Comparison of ENCODE assay signal across 27 mouse cellular contexts in genomic region chr4:42900878-42901277, GRCm38 (mm10). TPM values are rescaled to one million over a fixed set of nuclear protein-coding genes. Genes with fewer than 3 reads are reported as not detected.
DNase-seq lines count a peak whose midpoint lies in the region; ATAC-seq lines count a peak whose summit lies in the region.
"Had no signal": no experiment of that assay in that cellular context is flagged by ENCODE, and none has a peak within 500 bp of the region (broad histone marks: within the 10 kb centered on the region; RNA-seq: fewer than 3 reads in every experiment).

No protein-coding gene starts in this region.

- WGBS in intestine, embryonic 14.5 days: 67% methylated on average over 5 of the region's 5 CpGs
- WGBS in intestine, embryonic 16.5 days: 61% methylated on average over 5 of the region's 5 CpGs

- no peak overlapping the region for H3K4me2 ChIP-seq in intestine, embryonic 14.5 days (ENCODE audit: low read length)
- H3K4me2 ChIP-seq in intestine, embryonic 16.5 days (ENCODE audit: low read depth, low read length): no peak overlapping the region
- H3K4me2 ChIP-seq: embryonic facial prominence, embryonic 13.5 days; heart, embryonic 15.5 days; hindbrain, embryonic 15.5 days; neural tube, embryonic 15.5 days had no signal

- no peak for ATAC-seq in intestine, embryonic 14.5 days (replicated peaks; ENCODE audit: low FRiP score, low TSS enrichment, low read depth)
- no peak for ATAC-seq in intestine, embryonic 16.5 days
- ATAC-seq: forebrain, embryonic 16.5 days; lung, postnatal 0 days had no signal

- H3K4me3 ChIP-seq in intestine, embryonic 14.5 days (ENCODE audit: low read depth, low read length): no peak overlapping the region
- no peak overlapping the region for H3K4me3 ChIP-seq in intestine, embryonic 16.5 days (ENCODE audit: low read length)
- H3K4me3 ChIP-seq: embryonic facial prominence, embryonic 13.5 days; heart, adult 2 months; heart, embryonic 15.5 days; hindbrain, embryonic 15.5 days; myocyte; neural tube, embryonic 15.5 days had no signal

- H3K36me3 ChIP-seq in intestine, embryonic 14.5 days (ENCODE audit: control insufficient read depth, insufficient read depth, low read length): no peaks in the 10 kb centered on the region
- H3K36me3 ChIP-seq in intestine, embryonic 16.5 days (ENCODE audit: control insufficient read depth, insufficient read depth, low read length): no peaks in the 10 kb centered on the region
- H3K36me3 ChIP-seq: embryonic facial prominence, embryonic 13.5 days; heart, embryonic 15.5 days; hindbrain, embryonic 15.5 days; neural tube, embryonic 15.5 days had no signal

- H3K27ac ChIP-seq in intestine, embryonic 14.5 days (ENCODE audit: low read depth): no peak overlapping the region
- no peak overlapping the region for H3K27ac ChIP-seq in intestine, embryonic 16.5 days (ENCODE audit: low read length)
- H3K27ac ChIP-seq: embryonic facial prominence, embryonic 13.5 days; heart, adult 2 months; heart, embryonic 15.5 days; hindbrain, embryonic 15.5 days; neural tube, embryonic 15.5 days had no signal

- DNase-seq in intestine, embryonic 14.5 days (ENCODE audit: low spot score): peak; percentile 28
- DNase-seq in right cerebral cortex, adult 2 months (ENCODE audit: low spot score in 2 of 2): peak; percentile 64 to 69
- DNase-seq in right cerebral cortex, postnatal 4 days: no peak
- peak; percentile 60 to 75 for DNase-seq in left cerebral cortex, postnatal 14 days (ENCODE audit: low spot score in 2 of 2)
- no peak for DNase-seq in neural tube, embryonic 10.5 days (ENCODE audit: extremely low spot score, low spot score)
- DNase-seq in spleen, adult 18-20 months: no peak
- DNase-seq: adrenal gland, postnatal 36 days; B cell, adult 2 months; heart, adult 2 months; heart, postnatal 4 days; kidney, adult 11 months; liver; midbrain, embryonic 14.5 days; thymus, adult 2 months had no signal

- intact Hi-C loops in left cerebral cortex, postnatal 14 days (cut with DNase I): no loop called here

- H3K27me3 ChIP-seq in intestine, embryonic 14.5 days (replicated peaks; ENCODE audit: control insufficient read depth, insufficient read depth, low read length): no peaks in the 10 kb centered on the region
- no peaks in the 10 kb centered on the region for H3K27me3 ChIP-seq in intestine, embryonic 16.5 days (replicated peaks; ENCODE audit: control insufficient read depth, insufficient read depth, low read length)
- H3K27me3 ChIP-seq: embryonic facial prominence, embryonic 13.5 days; hindbrain, embryonic 15.5 days; neural tube, embryonic 15.5 days had no signal

- H3K4me1 ChIP-seq in intestine, embryonic 14.5 days (replicated peaks; ENCODE audit: control insufficient read depth, insufficient read depth, low read length): no peaks in the 10 kb centered on the region
- no peaks in the 10 kb centered on the region for H3K4me1 ChIP-seq in intestine, embryonic 16.5 days (ENCODE audit: control insufficient read depth, insufficient read depth, low read length)
- H3K4me1 ChIP-seq: embryonic facial prominence, embryonic 13.5 days; heart, embryonic 15.5 days; hindbrain, embryonic 15.5 days; neural tube, embryonic 15.5 days had no signal

- H3K9ac ChIP-seq in intestine, embryonic 14.5 days (ENCODE audit: low read length): no peak overlapping the region
- H3K9ac ChIP-seq in intestine, embryonic 16.5 days (ENCODE audit: low read depth, low read length): no peak overlapping the region
- H3K9ac ChIP-seq: embryonic facial prominence, embryonic 13.5 days; heart, embryonic 15.5 days; hindbrain, embryonic 15.5 days; neural tube, embryonic 15.5 days had no signal

- no peaks in the 10 kb centered on the region for H3K9me3 ChIP-seq in intestine, embryonic 14.5 days (ENCODE audit: control insufficient read depth, low read length)
- H3K9me3 ChIP-seq in intestine, embryonic 16.5 days (ENCODE audit: control insufficient read depth, low read length): no peaks in the 10 kb centered on the region
- H3K9me3 ChIP-seq: embryonic facial prominence, embryonic 13.5 days; heart, embryonic 15.5 days; hindbrain, embryonic 15.5 days; neural tube, embryonic 15.5 days had no signal

RNA-seq across cellular contexts. Expression of gene Phf24, which starts 15.6 kb away (rescaled TPM):
- polyA plus RNA-seq in intestine, embryonic 14.5 days (2014; fragmentation: Nextera tagmentation; extraction: Ambion mirVana): 1.6 and 1.9 TPM in 2 replicates
- polyA plus RNA-seq in intestine, embryonic 16.5 days (2015; fragmentation: Nextera tagmentation; extraction: Ambion mirVana): 0.73 and 0.83 TPM in 2 replicates
- 100 to 1,000 TPM; 328 to 359 TPM for total RNA-seq in left cerebral cortex, postnatal 14 days (2021)
- polyA plus RNA-seq: myocyte had no signal

RNA-seq across cellular contexts. Expression of gene Fam205c, which starts 26.8 kb away (rescaled TPM):
- polyA plus RNA-seq in intestine, embryonic 14.5 days (2014; fragmentation: Nextera tagmentation; extraction: Ambion mirVana): 0.43 and 0.81 TPM in 2 replicates
- 0.18 and 0.37 TPM in 2 replicates for polyA plus RNA-seq in intestine, embryonic 16.5 days (2015; fragmentation: Nextera tagmentation; extraction: Ambion mirVana)
- 1 to 10 TPM; 1.9 to 2.4 TPM for total RNA-seq in left cerebral cortex, postnatal 14 days (2021)
- total RNA-seq: adrenal gland, postnatal 36 days; megakaryocyte progenitor cell, adult 5-6 weeks had no signal
- polyA plus RNA-seq: large intestine, adult 2 months; lung, postnatal 0 days; myocyte; thymus, adult 2 months had no signal

RNA-seq across cellular contexts. Expression of gene Gm12394, which starts 44.3 kb away (rescaled TPM):
- polyA plus RNA-seq in intestine, embryonic 14.5 days (2014; fragmentation: Nextera tagmentation; extraction: Ambion mirVana): 0.14 TPM in 1 of 2 replicates, not detected in the other
- 0.06 and 0.13 TPM in 2 replicates for polyA plus RNA-seq in intestine, embryonic 16.5 days (2015; fragmentation: Nextera tagmentation; extraction: Ambion mirVana)
- total RNA-seq in left cerebral cortex, postnatal 14 days (2021): 1 to 10 TPM; 2.3 to 2.7 TPM
- total RNA-seq: gastrocnemius, adult 8-10 months; heart, postnatal 4 days; megakaryocyte progenitor cell, adult 5-6 weeks had no signal
- polyA plus RNA-seq: large intestine, adult 2 months; liver, embryonic 16.5 days; myocyte; thymus, adult 2 months had no signal

RNA-seq across cellular contexts. Expression of gene Fam205a1, which starts 47.2 kb away (rescaled TPM):
- polyA plus RNA-seq in intestine, embryonic 14.5 days (2014; fragmentation: Nextera tagmentation; extraction: Ambion mirVana): not detected in 2 replicates
- not detected in 2 replicates for polyA plus RNA-seq in intestine, embryonic 16.5 days (2015; fragmentation: Nextera tagmentation; extraction: Ambion mirVana)
- under 1 TPM; 0.18 to 0.27 TPM for total RNA-seq in left cerebral cortex, postnatal 14 days (2021)
- total RNA-seq: adrenal gland, postnatal 36 days; gastrocnemius, adult 8-10 months; heart, adult 2 months; heart, postnatal 4 days; megakaryocyte progenitor cell, adult 5-6 weeks had no signal
- polyA plus RNA-seq: embryonic facial prominence, embryonic 13.5 days; heart, adult 2 months; heart, embryonic 15.5 days; kidney, embryonic 16.5 days; lung, postnatal 0 days; midbrain, embryonic 14.5 days; myocyte had no signal

RNA-seq across cellular contexts. Expression of gene Dnajb5, which starts 48.7 kb away (rescaled TPM):
- polyA plus RNA-seq in intestine, embryonic 14.5 days (2014; fragmentation: Nextera tagmentation; extraction: Ambion mirVana): 7.3 and 7.4 TPM in 2 replicates
- 7.2 and 8.4 TPM in 2 replicates for polyA plus RNA-seq in intestine, embryonic 16.5 days (2015; fragmentation: Nextera tagmentation; extraction: Ambion mirVana)
- 100 to 1,000 TPM; 225 to 284 TPM for total RNA-seq in left cerebral cortex, postnatal 14 days (2021)

Comparison
In these comparisons a context has a peak if more than half of its experiments do, and no peak if none do; other contexts are left out.
1. DNase-seq: peak in intestine, embryonic 14.5 days (single experiment), right cerebral cortex, adult 2 months (2 of 2) and left cerebral cortex, postnatal 14 days (2 of 2); none in right cerebral cortex, postnatal 4 days (single experiment), neural tube, embryonic 10.5 days (single experiment) and spleen, adult 18-20 months (0 of 2).